Mouse (Mus musculus) kidney, postnatal 0 days (tissue): ENCODE data around the gene Vwa3b. TPM values are rescaled to one million over a fixed set of nuclear protein-coding genes. Genes with fewer than 3 reads are reported as not detected.

ENCODE experiments used
- ATAC-seq: fragments of 200-750 bp; cut with Nextera tagmentation; replicated peaks from 2 replicates; pipeline ENCODE4 v1.8.0; 2017; ENCODE audit warnings: low read depth, moderate number of reproducible peaks, moderate TSS enrichment, moderate library complexity; ENCODE audit not compliant: low FRiP score
- DNase-seq: peaks from one replicate; pipeline ENCODE4 v3.0.0-alpha.2; 2016; ENCODE audit warnings: low spot score
- H3K27ac ChIP-seq: fragments of 300-500 bp; sonication (generic); 2 replicates; pipeline ENCODE4 v1.5.1; 2014; ENCODE audit warnings: mild to moderate bottlenecking
- H3K27me3 ChIP-seq: fragments of 300-500 bp; sonication (generic); 2 replicates; pipeline ENCODE4 v1.6.1; 2014; ENCODE audit warnings: low read length, mixed read lengths; ENCODE audit not compliant: insufficient read depth
- H3K36me3 ChIP-seq: fragments of 300-500 bp; sonication (generic); 2 replicates; pipeline ENCODE4 v1.6.1; 2014; ENCODE audit warnings: low read length, mixed read lengths; ENCODE audit not compliant: insufficient read depth
- H3K4me1 ChIP-seq: fragments of 300-500 bp; sonication (generic); replicated peaks from 2 replicates; pipeline ENCODE4 v1.6.1; 2014; ENCODE audit warnings: antibody characterized with exemption, low read length, mixed read lengths; ENCODE audit not compliant: insufficient read depth
- H3K4me2 ChIP-seq: fragments of 300-500 bp; sonication (generic); 2 replicates; pipeline ENCODE4 v1.6.1; 2014; ENCODE audit warnings: mild to moderate bottlenecking, low read length, moderate library complexity, mixed read lengths
- H3K4me3 ChIP-seq: fragments of 300-500 bp; sonication (generic); replicated peaks from 2 replicates; pipeline ENCODE4 v1.5.1; 2014; ENCODE audit warnings: low read depth, low read length
- H3K9ac ChIP-seq: fragments of 300-500 bp; sonication (generic); 2 replicates; pipeline ENCODE4 v1.6.1; 2014; ENCODE audit warnings: low read depth, low read length
- H3K9me3 ChIP-seq: fragments of 300-500 bp; sonication (generic); replicated peaks from 2 replicates; pipeline ENCODE4 v1.6.1; 2016; ENCODE audit warnings: low read length, inconsistent platforms, mixed read lengths
- CTCF ChIP-seq: IDR thresholded peaks from 2 replicates; pipeline ENCODE4 v1.5.1; 2016; ENCODE audit warnings: antibody characterized with exemption, low read depth, mild to moderate bottlenecking, moderate library complexity
- WGBS: fragments of 180-500 bp; shearing (Covaris S2); extraction: QIAGEN DNeasy Blood & Tissue Kit; methylation state at CpG from one replicate; pipeline ENCODE4 v1.1.7; 2014; 5-methylcytosine and 5-hydroxymethylcytosine counted together
- polyA plus RNA-seq: library from polyadenylated mRNA; unstranded; fragments of >200 nt; fragmentation: Nextera tagmentation; extraction: Ambion mirVana; gene quantifications from 2 replicates; pipeline ENCODE4 v1.2.1, GENCODE M21; 2015

Vwa3b gene
- polyA plus RNA-seq, 1 experiment from 2014 or later: 0.24 TPM

DNA sequence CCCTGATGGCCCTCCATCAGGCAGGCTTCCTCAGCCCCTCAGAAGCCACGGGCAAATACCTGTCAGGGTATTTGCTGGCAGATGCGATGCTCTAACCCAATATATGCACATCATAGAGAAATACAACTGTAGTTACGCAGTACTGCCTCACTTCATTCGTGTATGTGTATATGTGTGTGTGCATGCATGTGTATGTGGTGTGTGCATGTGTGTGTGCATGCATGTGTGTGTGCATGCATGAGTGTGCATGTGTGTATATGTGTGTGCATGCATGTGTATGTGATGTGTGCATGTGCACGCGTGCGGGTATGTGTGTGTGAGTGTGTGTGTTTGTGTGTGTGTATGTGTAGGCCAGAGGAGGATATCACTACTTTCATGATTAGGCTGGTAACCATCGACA lies 9.5 kb downstream of the Vwa3b start:
- ATAC-seq (no peak), DNase-seq (no peak)
- TF ChIP-seq CTCF: no peak
- H3K9ac ChIP-seq: no peak overlapping the region
- H3K27ac ChIP-seq: no peak overlapping the region
- H3K36me3 ChIP-seq: no peaks in the 10 kb centered on the region
- no peaks in the 10 kb centered on the region for H3K9me3 ChIP-seq
- H3K4me3 ChIP-seq: no peak overlapping the region
- no peaks in the 10 kb centered on the region for H3K4me1 ChIP-seq
- H3K27me3 ChIP-seq: no peaks in the 10 kb centered on the region
- WGBS: 88% methylated on average over 8 of the region's 8 CpGs
- H3K4me2 ChIP-seq: no peak overlapping the region

GRCm38 (mm10) chr1:37041126-37041525 lies 14.7 kb downstream of the Vwa3b start:
- Histone ChIP-seq H3K27me3 (no peaks in the 10 kb centered on the region), H3K9me3 (no peaks in the 10 kb centered on the region), H3K4me3 (no peak overlapping the region), H3K4me1 (no peaks in the 10 kb centered on the region), H3K9ac (no peak overlapping the region), H3K4me2 (no peak overlapping the region), H3K36me3 (no peaks in the 10 kb centered on the region), H3K27ac (no peak overlapping the region)
- DNase-seq: no peak
- 85% methylated on average over 7 of the region's 7 CpGs for WGBS
- TF ChIP-seq CTCF: no peak
- no peak for ATAC-seq

DNA sequence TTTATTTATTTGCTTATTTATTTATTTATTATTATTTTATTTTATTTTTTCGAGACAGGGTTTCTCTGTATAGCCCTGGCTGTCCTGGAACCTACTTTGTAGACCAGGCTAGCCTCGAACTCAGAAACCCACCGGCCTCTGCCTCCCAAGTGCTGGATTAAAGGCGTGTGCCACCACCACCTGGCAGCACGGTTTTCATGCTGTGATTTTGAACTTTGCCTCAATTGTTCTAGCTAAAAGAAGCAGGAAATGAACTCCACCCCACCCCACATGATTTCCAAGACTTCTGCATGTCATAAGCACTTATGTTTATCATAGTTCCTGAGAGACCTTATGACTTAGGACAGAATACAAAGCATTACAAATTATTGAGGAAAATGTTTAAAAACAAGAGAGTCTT lies 15.5 kb downstream of the Vwa3b start:
- ATAC-seq: no peak
- H3K9ac ChIP-seq: no peak overlapping the region
- H3K4me1 ChIP-seq: no peaks in the 10 kb centered on the region
- DNase-seq: no peak
- no peak overlapping the region for H3K27ac ChIP-seq
- no peak overlapping the region for H3K4me2 ChIP-seq
- TF ChIP-seq CTCF: no peak
- no peaks in the 10 kb centered on the region for H3K36me3 ChIP-seq
- no peaks in the 10 kb centered on the region for H3K9me3 ChIP-seq
- no peaks in the 10 kb centered on the region for H3K27me3 ChIP-seq
- 88% methylated on average over 5 of the region's 5 CpGs for WGBS
- H3K4me3 ChIP-seq: no peak overlapping the region

DNA sequence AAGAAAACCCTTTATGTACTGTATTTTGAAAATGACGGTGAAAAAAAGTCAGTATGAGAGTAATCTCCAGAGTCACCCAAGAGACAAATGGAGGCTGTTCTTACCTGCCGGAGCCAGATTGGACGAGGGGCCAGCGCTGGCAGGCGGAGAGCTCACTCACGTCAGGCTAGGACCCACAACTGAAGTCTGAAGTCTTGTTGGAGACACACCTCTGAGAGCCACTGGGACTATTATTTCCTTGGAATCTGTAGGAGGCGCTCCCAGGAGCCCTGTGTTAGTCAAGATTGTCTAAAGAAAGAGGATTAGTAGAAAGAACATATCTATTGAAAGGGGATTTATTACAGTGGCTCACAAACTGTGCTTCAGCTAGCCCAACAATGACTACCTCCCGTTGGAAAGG lies 16.4 kb downstream of the Vwa3b start:
- Histone ChIP-seq H3K4me3 (no peak overlapping the region), H3K4me2 (no peak overlapping the region), H3K36me3 (no peaks in the 10 kb centered on the region), H3K9me3 (no peaks in the 10 kb centered on the region; the same call in 1 of the 2 replicates), H3K27ac (no peak overlapping the region), H3K9ac (no peak overlapping the region), H3K27me3 (no peaks in the 10 kb centered on the region), H3K4me1 (no peaks in the 10 kb centered on the region)
- ATAC-seq (no peak), DNase-seq (no peak)
- 90% methylated on average over 8 of the region's 8 CpGs for WGBS
- no peak for TF ChIP-seq CTCF

DNA sequence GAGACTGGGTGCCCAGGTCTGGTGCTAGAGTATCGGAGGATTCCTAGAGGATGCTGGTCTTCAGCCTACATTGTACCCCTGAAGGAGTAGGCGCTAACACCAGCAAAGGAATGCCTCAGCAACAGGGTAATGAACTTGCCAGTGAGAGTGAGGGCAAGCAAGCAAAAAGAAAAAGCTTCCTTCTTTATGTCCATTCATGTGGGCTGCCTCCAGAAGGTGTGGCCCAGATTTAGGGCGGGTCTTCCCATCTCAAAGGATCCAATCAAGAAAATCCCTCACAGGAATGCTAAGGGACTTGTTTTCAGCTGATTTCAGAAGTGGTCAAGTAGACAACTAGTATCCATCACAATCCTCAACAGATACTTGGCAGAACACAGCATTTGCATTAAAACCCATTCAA lies 16.8 kb downstream of the Vwa3b start:
- no peak for TF ChIP-seq CTCF
- Histone ChIP-seq H3K36me3 (no peaks in the 10 kb centered on the region), H3K4me1 (no peaks in the 10 kb centered on the region), H3K9me3 (no peaks in the 10 kb centered on the region; the same call in 1 of the 2 replicates), H3K9ac (no peak overlapping the region), H3K27me3 (no peaks in the 10 kb centered on the region), H3K27ac (no peak overlapping the region), H3K4me3 (no peak overlapping the region), H3K4me2 (no peak overlapping the region)
- no peak for ATAC-seq
- DNase-seq: no peak
- 93% methylated on average over 3 of the region's 3 CpGs for WGBS

DNA sequence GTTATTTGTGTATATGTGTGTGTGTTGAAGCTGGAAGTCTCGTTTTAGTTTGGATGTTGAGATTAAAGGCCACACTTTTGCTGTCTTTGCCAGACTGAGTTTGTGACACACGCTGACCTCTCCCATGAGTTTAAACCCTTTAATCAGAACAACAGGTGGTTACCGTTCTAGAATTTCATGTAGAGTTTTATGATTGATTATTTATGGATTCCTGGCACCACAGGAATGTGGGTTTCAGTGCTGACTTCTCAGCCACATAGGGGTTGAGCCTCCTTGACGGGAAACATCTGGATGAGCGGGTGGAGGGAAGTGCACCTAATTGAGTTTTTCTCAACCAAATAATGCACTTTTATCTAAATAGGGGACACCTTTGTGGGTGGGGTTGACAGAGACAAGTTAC lies 19.1 kb downstream of the Vwa3b start:
- H3K4me3 ChIP-seq: no peak overlapping the region
- no peaks in the 10 kb centered on the region for H3K4me1 ChIP-seq
- no peak overlapping the region for H3K27ac ChIP-seq
- DNase-seq: peak; percentile 20
- no peak overlapping the region for H3K4me2 ChIP-seq
- H3K9ac ChIP-seq: no peak overlapping the region
- no peaks in the 10 kb centered on the region for H3K27me3 ChIP-seq
- no peaks in the 10 kb centered on the region; the same call in 1 of the 2 replicates for H3K9me3 ChIP-seq
- H3K36me3 ChIP-seq: no peaks in the 10 kb centered on the region
- TF ChIP-seq CTCF: no peak
- ATAC-seq: no peak
- WGBS: 30% methylated on average over 5 of the region's 5 CpGs

GRCm38 (mm10) chr1:37049159-37049558 lies 22.8 kb downstream of the Vwa3b start:
- Histone ChIP-seq H3K36me3 (no peaks in the 10 kb centered on the region), H3K9ac (no peak overlapping the region), H3K4me3 (no peak overlapping the region), H3K9me3 (no peaks in the 10 kb centered on the region; the same call in 1 of the 2 replicates), H3K4me1 (no peaks in the 10 kb centered on the region), H3K27ac (no peak overlapping the region), H3K27me3 (no peaks in the 10 kb centered on the region), H3K4me2 (no peak overlapping the region)
- no peak for ATAC-seq
- peak; percentile 24 for DNase-seq
- no peak for TF ChIP-seq CTCF
- 34% methylated on average over 4 of the region's 4 CpGs for WGBS
